Mouse (Mus musculus) liver, embryonic 14.5 days (tissue): ENCODE results near the gene Acin1.

Experiments
- CTCF ChIP-seq: IDR thresholded peaks from 2 replicates; pipeline ENCODE4 v1.5.1; 2016; ENCODE audit warnings: antibody characterized with exemption, low read depth, control low read depth
- EP300 ChIP-seq: IDR thresholded peaks from 2 replicates; pipeline ENCODE4 v1.6.1; 2016; ENCODE audit warnings: antibody characterized with exemption, low read depth

DNA sequence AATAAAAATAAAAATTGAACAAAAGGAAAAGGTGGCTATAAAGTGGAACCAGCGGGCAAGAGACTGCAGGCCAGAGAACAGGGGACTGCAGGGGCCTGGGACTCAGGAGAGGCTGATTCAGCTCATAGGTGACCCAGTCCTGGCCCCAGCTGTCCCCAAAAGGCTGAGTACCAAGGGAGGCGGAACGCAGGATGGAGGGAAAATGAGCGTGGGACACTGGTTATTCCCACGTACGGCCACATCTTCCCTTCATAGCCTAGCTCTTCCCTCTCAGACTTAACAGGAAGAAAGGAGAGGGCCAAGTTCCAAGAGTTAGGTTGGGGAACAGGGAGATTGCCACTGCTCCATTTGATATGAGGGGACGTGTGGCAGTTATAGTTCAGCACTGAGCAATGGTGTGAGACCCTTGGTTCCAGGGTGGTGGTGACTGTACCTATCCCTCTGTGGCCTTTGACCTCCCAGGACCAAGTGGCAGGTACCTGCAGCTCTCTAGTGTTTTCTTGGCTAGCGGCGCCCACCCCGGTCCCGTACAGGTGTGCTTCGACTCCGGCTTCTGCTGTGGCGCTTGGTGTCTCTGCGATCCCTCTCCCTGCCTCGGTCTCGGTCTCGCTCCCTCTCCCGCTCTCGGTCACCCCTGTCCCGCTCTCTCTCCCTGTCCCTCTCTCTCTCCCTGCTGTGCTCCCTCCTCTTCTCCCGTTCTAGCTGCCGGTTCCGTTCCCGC lies 44.3 kb downstream of the Acin1 start:
- TF ChIP-seq CTCF (no peak), EP300 (no peak)
